Mouse (Mus musculus) intestine, postnatal 0 days (tissue): ENCODE data around the gene Cx3cl1. TPM values are rescaled to one million over a fixed set of nuclear protein-coding genes. Genes with fewer than 3 reads are reported as not detected.

Experiments used
- ATAC-seq: fragments of 200-750 bp; cut with Nextera tagmentation; 2 replicates; pipeline ENCODE4 v1.8.0; 2017; ENCODE audit warnings: mild to moderate bottlenecking, moderate TSS enrichment, moderate library complexity
- H3K27ac ChIP-seq: fragments of 300-500 bp; sonication (generic); 2 replicates; pipeline ENCODE4 v1.5.1; 2014; ENCODE audit warnings: mild to moderate bottlenecking, low read depth, low read length, moderate library complexity
- H3K27me3 ChIP-seq: fragments of 300-500 bp; sonication (generic); replicated peaks from 2 replicates; pipeline ENCODE4 v1.6.1; 2014; ENCODE audit warnings: low read length, mixed read lengths; ENCODE audit not compliant: control insufficient read depth, insufficient read depth
- H3K36me3 ChIP-seq: fragments of 300-500 bp; sonication (generic); 2 replicates; pipeline ENCODE4 v1.6.1; 2014; ENCODE audit warnings: mild to moderate bottlenecking, moderate library complexity; ENCODE audit not compliant: control insufficient read depth, insufficient read depth
- H3K4me1 ChIP-seq: fragments of 300-500 bp; sonication (generic); replicated peaks from 2 replicates; pipeline ENCODE4 v1.6.1; 2014; ENCODE audit warnings: antibody characterized with exemption, low read length, mixed read lengths; ENCODE audit not compliant: control insufficient read depth, insufficient read depth
- H3K4me2 ChIP-seq: fragments of 300-500 bp; sonication (generic); replicated peaks from 2 replicates; pipeline ENCODE4 v1.6.1; 2014; ENCODE audit warnings: low read depth, mild to moderate bottlenecking, moderate library complexity
- H3K4me3 ChIP-seq: fragments of 300-500 bp; sonication (generic); 2 replicates; pipeline ENCODE4 v1.5.1; 2014; ENCODE audit warnings: low read depth, low read length
- H3K9ac ChIP-seq: fragments of 300-500 bp; sonication (generic); 2 replicates; pipeline ENCODE4 v1.6.1; 2014; ENCODE audit warnings: mild to moderate bottlenecking, low read depth, low read length
- H3K9me3 ChIP-seq: fragments of 300-500 bp; sonication (generic); 2 replicates; pipeline ENCODE4 v1.6.1; 2016; ENCODE audit warnings: mixed run types; ENCODE audit not compliant: control insufficient read depth
- CTCF ChIP-seq: sonication (generic); IDR thresholded peaks from 2 replicates; pipeline ENCODE4 v1.5.1; 2016; ENCODE audit warnings: low read depth, mild to moderate bottlenecking, control low read depth, antibody characterized with exemption, moderate library complexity
- WGBS: fragments of 180-500 bp; shearing (Covaris S2); extraction: QIAGEN DNeasy Blood & Tissue Kit; methylation state at CpG from one replicate; pipeline ENCODE4 v1.1.7; 2014; 5-methylcytosine and 5-hydroxymethylcytosine counted together
- polyA plus RNA-seq: library from polyadenylated mRNA; unstranded; fragments of >200 nt; fragmentation: Nextera tagmentation; extraction: Ambion mirVana; gene quantifications from 2 replicates; pipeline ENCODE4 v1.2.1, GENCODE M21; 2015

The Cx3cl1 gene
- polyA plus RNA-seq, 1 experiment from 2014 or later: 95.5 TPM

- 7% methylated on average over 5 of the region's 5 CpGs for WGBS
- Histone ChIP-seq H3K27me3 (no peaks in the 10 kb centered on the region), H3K36me3 (peaks cover 11% of the 10 kb centered on the region), H3K9ac (no peak overlapping the region), H3K4me3 (no peak overlapping the region), H3K9me3 (no peaks in the 10 kb centered on the region), H3K4me1 (peaks cover 19% of the 10 kb centered on the region), H3K4me2 (peak overlapping the region; percentile 27), H3K27ac (peak overlapping the region; percentile 75)
- TF ChIP-seq CTCF: no peak
- ATAC-seq: peak; percentile 66
Observed at GRCm38 (mm10) chr8:94778473-94778872, 6.7 kb downstream of the Cx3cl1 start.

GRCm38 (mm10) chr8:94778895-94779533 lies 7.2 kb downstream of the Cx3cl1 start:
- Histone ChIP-seq H3K4me3 (no peak overlapping the region), H3K27ac (peak overlapping the region; percentile 75), H3K27me3 (no peaks in the 10 kb centered on the region), H3K4me2 (0 out of 2 replicates have a peak overlapping the region, but pooled peaks have one; percentile 27), H3K36me3 (peaks cover 11% of the 10 kb centered on the region), H3K9me3 (no peaks in the 10 kb centered on the region), H3K4me1 (peaks cover 19% of the 10 kb centered on the region), H3K9ac (no peak overlapping the region)
- WGBS: 57% methylated on average over 10 of the region's 10 CpGs
- no peak for TF ChIP-seq CTCF
- peak; percentile 4; the same call in 1 of the 2 replicates for ATAC-seq

GRCm38 (mm10) chr8:94779534-94780294 lies 7.9 kb downstream of the Cx3cl1 start:
- H3K27me3 ChIP-seq: no peaks in the 10 kb centered on the region
- WGBS: 96% methylated on average over 16 of the region's 16 CpGs
- peaks cover 11% of the 10 kb centered on the region for H3K36me3 ChIP-seq
- no peak overlapping the region for H3K27ac ChIP-seq
- no peak overlapping the region for H3K4me2 ChIP-seq
- no peak overlapping the region for H3K9ac ChIP-seq
- H3K9me3 ChIP-seq: no peaks in the 10 kb centered on the region
- ATAC-seq: no peak
- H3K4me1 ChIP-seq: peaks cover 19% of the 10 kb centered on the region
- no peak overlapping the region for H3K4me3 ChIP-seq
- peak; percentile 23; the same call in 1 of the 2 replicates for TF ChIP-seq CTCF

DNA sequence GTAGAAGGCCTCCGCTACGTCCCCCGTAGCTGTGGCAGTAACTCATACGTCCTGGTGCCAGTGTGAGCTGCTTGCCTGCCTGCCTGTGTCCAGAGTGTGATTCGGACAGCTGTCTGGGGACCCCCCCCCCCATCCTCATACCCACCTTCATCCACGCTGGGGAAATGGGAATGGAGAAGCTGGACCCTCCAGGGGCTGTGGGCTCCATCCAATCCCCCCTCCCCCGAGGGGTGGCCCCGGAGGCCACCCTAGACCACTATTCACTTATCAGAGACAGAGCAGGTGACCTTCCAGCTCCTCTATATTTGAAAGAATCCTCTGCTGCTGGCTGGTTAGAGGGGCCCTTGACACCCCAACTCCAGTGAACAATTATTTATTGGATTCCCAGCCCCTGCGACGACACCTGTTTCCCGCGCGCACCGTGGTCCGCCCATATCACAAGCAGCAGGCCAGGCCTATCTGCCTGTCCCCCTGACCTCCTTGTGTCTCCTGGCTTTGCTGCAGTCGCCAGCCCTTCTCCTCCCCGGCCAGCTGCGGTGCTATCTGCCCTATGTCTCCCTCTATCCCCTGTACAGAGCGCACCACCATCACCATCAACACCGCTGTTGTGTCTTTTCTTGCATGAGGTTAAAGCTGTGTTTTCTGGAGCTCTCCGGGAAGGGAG lies 8.8 kb downstream of the Cx3cl1 start:
- Histone ChIP-seq H3K9me3 (no peaks in the 10 kb centered on the region), H3K36me3 (peaks cover 11% of the 10 kb centered on the region), H3K27me3 (no peaks in the 10 kb centered on the region), H3K4me3 (no peak overlapping the region), H3K9ac (no peak overlapping the region), H3K4me1 (peaks cover 19% of the 10 kb centered on the region), H3K4me2 (no peak overlapping the region), H3K27ac (peak overlapping the region; percentile 94)
- no peak for ATAC-seq
- 0 out of 2 replicates have a peak, but pooled peaks have one; percentile 5 for TF ChIP-seq CTCF
- 78% methylated on average over 21 of the region's 21 CpGs for WGBS

DNA sequence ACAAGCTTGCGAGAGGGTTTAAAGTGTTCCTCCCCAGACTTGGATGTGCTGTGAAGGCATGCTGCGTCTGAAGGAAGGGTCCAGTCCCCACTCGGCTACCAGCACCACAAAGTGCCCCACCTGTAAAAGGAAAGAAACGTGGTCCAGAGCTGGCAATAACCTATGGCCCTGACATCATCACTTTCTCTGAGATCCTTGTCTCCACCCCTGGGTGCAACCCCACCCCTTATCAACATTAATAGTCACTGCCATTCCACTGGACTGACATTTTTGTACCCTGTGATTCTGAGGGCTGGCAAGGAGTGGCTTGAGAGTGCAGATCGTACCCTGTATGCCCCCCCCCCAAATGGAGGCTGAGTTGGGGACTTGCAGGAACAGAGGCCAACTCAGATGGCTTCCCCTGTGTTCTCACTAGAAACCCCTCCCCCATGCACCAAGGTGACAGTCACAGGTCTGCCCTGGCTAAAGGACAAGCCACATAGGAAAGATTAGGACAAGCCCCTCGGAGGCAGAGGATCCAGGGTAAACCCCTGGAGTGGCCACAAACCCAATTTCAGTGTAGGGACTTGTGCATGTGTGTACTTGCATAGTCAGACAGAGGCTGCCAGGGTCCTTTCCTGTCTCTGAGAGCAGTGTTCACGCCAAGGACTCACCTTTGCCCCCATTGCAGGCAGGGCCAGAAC lies 9.5 kb downstream of the Cx3cl1 start:
- no peak for TF ChIP-seq CTCF
- Histone ChIP-seq H3K36me3 (peaks cover 11% of the 10 kb centered on the region), H3K4me1 (peaks cover 19% of the 10 kb centered on the region), H3K9me3 (no peaks in the 10 kb centered on the region), H3K27me3 (no peaks in the 10 kb centered on the region), H3K4me2 (peak overlapping the region; percentile 41), H3K9ac (peak overlapping the region; percentile 37; the same call in 1 of the 2 replicates), H3K27ac (peak overlapping the region; percentile 94), H3K4me3 (no peak overlapping the region)
- peak; percentile 44 for ATAC-seq
- 38% methylated on average over 7 of the region's 7 CpGs for WGBS

- TF ChIP-seq CTCF: no peak
Observed at GRCm38 (mm10) chr8:94781838-94782235, 10.0 kb downstream of the Cx3cl1 start.

More at GRCm38 (mm10) chr8:94781838-94782235, 10.0 kb downstream of the Cx3cl1 start:
- peak; percentile 83 for ATAC-seq
- H3K36me3 ChIP-seq: peaks cover 11% of the 10 kb centered on the region
- whole genome bisulfite sequencing: 8% methylated on average over 11 of the region's 11 CpGs
- no peaks in the 10 kb centered on the region for H3K9me3 ChIP-seq
- H3K27ac ChIP-seq: peak overlapping the region; percentile 94
- H3K4me2 ChIP-seq: peak overlapping the region; percentile 41
- H3K27me3 ChIP-seq: no peaks in the 10 kb centered on the region
- peaks cover 19% of the 10 kb centered on the region for H3K4me1 ChIP-seq
- H3K9ac ChIP-seq: no peak overlapping the region
- H3K4me3 ChIP-seq: no peak overlapping the region
